9 mouse cellular contexts compared by ENCODE assay signal in the genomic region with DNA sequence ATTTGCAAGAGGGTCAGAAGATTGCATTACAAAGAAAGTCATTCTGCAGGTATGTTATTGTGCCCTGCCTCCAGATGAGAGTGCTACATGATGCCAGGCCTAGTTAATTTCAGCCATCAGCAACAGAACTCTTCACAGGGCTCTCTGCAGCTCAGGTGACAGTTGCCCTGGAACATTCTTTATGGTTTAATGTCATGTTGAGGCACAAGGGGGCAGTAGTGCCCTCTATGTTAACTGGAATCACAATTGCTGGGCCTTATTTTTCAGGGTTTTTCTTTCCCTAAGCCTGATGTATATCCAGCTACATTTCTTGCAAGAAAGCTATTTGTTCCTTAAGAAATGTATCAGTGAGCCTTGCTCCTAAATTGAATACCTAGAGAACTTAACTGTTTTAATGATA.
DNase-seq lines count a peak whose midpoint lies in the region; ATAC-seq lines count a peak whose summit lies in the region.
"Had no signal": no experiment of that assay in that cellular context is flagged by ENCODE, and none has a peak within 500 bp of the region (broad histone marks: within the 10 kb centered on the region; RNA-seq: fewer than 3 reads in every experiment).

No protein-coding gene starts in this region.

- no peaks in the 10 kb centered on the region for H3K9me3 ChIP-seq in forebrain, embryonic 16.5 days (ENCODE audit: control insufficient read depth, low read length)
- no peaks in the 10 kb centered on the region for H3K9me3 ChIP-seq in neural tube, embryonic 14.5 days (ENCODE audit: control insufficient read depth, low read length)
- H3K9me3 ChIP-seq: lung, embryonic 15.5 days had no signal

- H3K4me1 ChIP-seq in forebrain, embryonic 16.5 days (replicated peaks; ENCODE audit: control insufficient read depth, insufficient read depth, low read length), result no peaks in the 10 kb centered on the region
- H3K4me1 ChIP-seq in neural tube, embryonic 14.5 days (ENCODE audit: control insufficient read depth, insufficient read depth, low read length), result no peaks in the 10 kb centered on the region
- H3K4me1 ChIP-seq: lung, embryonic 15.5 days had no signal

- no peaks in the 10 kb centered on the region for H3K27me3 ChIP-seq in forebrain, embryonic 16.5 days (replicated peaks; ENCODE audit: control insufficient read depth, insufficient read depth, low read length)
- no peaks in the 10 kb centered on the region for H3K27me3 ChIP-seq in neural tube, embryonic 14.5 days (ENCODE audit: control insufficient read depth, insufficient read depth, low read length)
- H3K27me3 ChIP-seq: lung, embryonic 15.5 days had no signal

- H3K27ac ChIP-seq in forebrain, embryonic 16.5 days (ENCODE audit: low read length), result no peak overlapping the region
- H3K27ac ChIP-seq in neural tube, embryonic 14.5 days (ENCODE audit: low read depth, low read length), result no peak overlapping the region
- H3K27ac ChIP-seq: lung, embryonic 15.5 days had no signal

- H3K4me2 ChIP-seq in forebrain, embryonic 16.5 days (ENCODE audit: low read length), result no peak overlapping the region
- H3K4me2 ChIP-seq in neural tube, embryonic 14.5 days (ENCODE audit: low read depth, low read length), result no peak overlapping the region
- H3K4me2 ChIP-seq: lung, embryonic 15.5 days had no signal

- 0 out of 2 replicates have a peak, but pooled peaks have one; percentile 45 for ATAC-seq in cerebellum, adult (ENCODE audit: insufficient number of reproducible peaks, low FRiP score, low TSS enrichment)
- ATAC-seq in forebrain, embryonic 16.5 days, result 0 out of 2 replicates have a peak, but pooled peaks have one; percentile 59
- peak; percentile 76; the same call in 1 of the 2 replicates for ATAC-seq in neural tube, embryonic 14.5 days (ENCODE audit: low read depth)
- no peak for ATAC-seq in activated CD4-positive, CD25-positive, alpha-beta regulatory T cell, adult 4 months

- H3K9ac ChIP-seq in forebrain, embryonic 16.5 days (replicated peaks; ENCODE audit: low read depth, low read length), result no peak overlapping the region
- no peak overlapping the region for H3K9ac ChIP-seq in neural tube, embryonic 14.5 days (replicated peaks; ENCODE audit: low read depth, low read length)
- H3K9ac ChIP-seq: lung, embryonic 15.5 days had no signal

- H3K4me3 ChIP-seq in forebrain, embryonic 16.5 days (replicated peaks; ENCODE audit: low read length), result no peak overlapping the region
- H3K4me3 ChIP-seq in neural tube, embryonic 14.5 days (ENCODE audit: low read depth, low read length), result no peak overlapping the region
- H3K4me3 ChIP-seq: lung, embryonic 15.5 days had no signal

- no peaks in the 10 kb centered on the region for H3K36me3 ChIP-seq in forebrain, embryonic 16.5 days (ENCODE audit: control insufficient read depth, insufficient read depth)
- no peaks in the 10 kb centered on the region for H3K36me3 ChIP-seq in neural tube, embryonic 14.5 days (ENCODE audit: control insufficient read depth, insufficient read depth, low read length)
- H3K36me3 ChIP-seq: lung, embryonic 15.5 days had no signal

- peak; percentile 31 for DNase-seq in adrenal gland, adult 2 months
- no peak for DNase-seq in adrenal gland, postnatal 4 days (ENCODE audit: low spot score in 2 of 2)
- peak; percentile 75 for DNase-seq in 3T3-L1 (ENCODE audit: low read depth, low spot score)
- DNase-seq in layer of hippocampus, postnatal 14 days (ENCODE audit: low spot score in 2 of 2), result peak; percentile 26 to 62

Comparison
In these comparisons a context has a peak if more than half of its experiments do, and no peak if none do; other contexts are left out.
1. DNase-seq: peak in adrenal gland, adult 2 months (single experiment), 3T3-L1 (single experiment) and layer of hippocampus, postnatal 14 days (2 of 2); none in adrenal gland, postnatal 4 days (0 of 2).